Comparison of ENCODE assay signal across 7 mouse cellular contexts in genomic region chr5:104508195-104508891, GRCm38 (mm10). TPM values are rescaled to one million over a fixed set of nuclear protein-coding genes. Genes with fewer than 3 reads are reported as not detected.
A peak's percentile ranks its signal among the peaks of the same experiment; 100 is the strongest.
DNase-seq lines count a peak whose midpoint lies in the region; ATAC-seq and TF ChIP-seq lines count a peak whose summit lies in the region.

Gene BC005561 (plus strand): TSS chr5:104508352.

- DNase-seq in adrenal gland, postnatal 25 days: peak; percentile 91
- peak; percentile 91 for DNase-seq in heart, adult 2 months
- DNase-seq in kidney, adult 8-10 months: peak; percentile 76 to 81
- peak; percentile 67 to 80 for DNase-seq in spleen, postnatal 10 days (ENCODE audit: low spot score in 2 of 2)

- TF ChIP-seq EP300 in heart, adult 2 months (IDR thresholded peaks at IDR 0.05; ENCODE audit: insufficient read depth, low read depth, low read length): no peak

- no peak for TF ChIP-seq CTCF in heart, adult 2 months (IDR thresholded peaks at IDR 0.05)

- peak; percentile 83 for ATAC-seq in embryonic facial prominence, embryonic 12.5 days (ENCODE audit: insufficient number of reproducible peaks, insufficient read depth, low FRiP score, low TSS enrichment)
- peak; percentile 92 for ATAC-seq in limb, embryonic 13.5 days (ENCODE audit: low FRiP score, low read depth)
- ATAC-seq in midbrain, embryonic 16.5 days: peak; percentile 95

- H3K4me1 ChIP-seq in embryonic facial prominence, embryonic 12.5 days: peaks cover 10% of the 10 kb centered on the region; the same call in 1 of the 2 replicates
- peaks cover 1% of the 10 kb centered on the region; the same call in 1 of the 2 replicates for H3K4me1 ChIP-seq in heart, adult 2 months (ENCODE audit: control insufficient read depth, insufficient read depth, low read length)
- peaks cover 11% of the 10 kb centered on the region for H3K4me1 ChIP-seq in limb, embryonic 13.5 days
- H3K4me1 ChIP-seq in midbrain, embryonic 16.5 days (ENCODE audit: control insufficient read depth, insufficient read depth, low read length): peaks cover 17% of the 10 kb centered on the region

- intact Hi-C loops in heart, adult 2 months (cut with DNase I): loop anchor here (5.0 kb wide), 1 partner anchor 64 kb away; no protein-coding TSS in a partner anchor

- TF ChIP-seq POLR2A in heart, adult 2 months (IDR thresholded peaks at IDR 0.05; ENCODE audit: insufficient read depth, low read depth, low read length): peak; percentile 63; the same call in 1 of the 2 replicates

- H3K4me2 ChIP-seq in embryonic facial prominence, embryonic 12.5 days (replicated peaks): peak within 1 kb of the TSS; percentile 66
- peak within 1 kb of the TSS; percentile 71 for H3K4me2 ChIP-seq in limb, embryonic 13.5 days (replicated peaks)
- H3K4me2 ChIP-seq in midbrain, embryonic 16.5 days (ENCODE audit: low read length): peak within 1 kb of the TSS; percentile 79

- no peaks in the 10 kb centered on the region for H3K27me3 ChIP-seq in embryonic facial prominence, embryonic 12.5 days
- H3K27me3 ChIP-seq in heart, adult 2 months (ENCODE audit: control insufficient read depth, insufficient read depth, low read length): no peaks in the 10 kb centered on the region
- H3K27me3 ChIP-seq in limb, embryonic 13.5 days: no peaks in the 10 kb centered on the region
- no peaks in the 10 kb centered on the region for H3K27me3 ChIP-seq in midbrain, embryonic 16.5 days (ENCODE audit: control insufficient read depth, insufficient read depth, low read depth, low read length)

- H3K4me3 ChIP-seq in embryonic facial prominence, embryonic 12.5 days: peak within 1 kb of the TSS; percentile 84
- H3K4me3 ChIP-seq in heart, adult 2 months: peak within 1 kb of the TSS; percentile 72
- H3K4me3 ChIP-seq in limb, embryonic 13.5 days: peak within 1 kb of the TSS; percentile 85
- H3K4me3 ChIP-seq in midbrain, embryonic 16.5 days (ENCODE audit: low read depth, low read length): peak within 1 kb of the TSS; percentile 90

- WGBS in embryonic facial prominence, embryonic 12.5 days: under 1% methylated on average over 81 of the region's 83 CpGs
- WGBS in heart, adult 2 months: under 1% methylated on average over 77 of the region's 83 CpGs
- under 1% methylated on average over 58 of the region's 83 CpGs for WGBS in limb, embryonic 13.5 days
- under 1% methylated on average over 71 of the region's 83 CpGs for WGBS in midbrain, embryonic 16.5 days

- peaks cover 5% of the 10 kb centered on the region; the same call in 1 of the 2 replicates for H3K79me2 ChIP-seq in heart, adult 2 months (replicated peaks; ENCODE audit: control insufficient read depth, insufficient read depth, low read length)

- peaks cover 5% of the 10 kb centered on the region; the same call in 1 of the 2 replicates for H3K9me3 ChIP-seq in embryonic facial prominence, embryonic 12.5 days
- H3K9me3 ChIP-seq in limb, embryonic 13.5 days: peaks cover 4% of the 10 kb centered on the region
- peaks cover 4% of the 10 kb centered on the region for H3K9me3 ChIP-seq in midbrain, embryonic 16.5 days (replicated peaks; ENCODE audit: control insufficient read depth, low read length, poor library complexity, severe bottlenecking)

- H3K27ac ChIP-seq in embryonic facial prominence, embryonic 12.5 days: peak within 1 kb of the TSS; percentile 90
- H3K27ac ChIP-seq in heart, adult 2 months: peak within 1 kb of the TSS; percentile 87
- H3K27ac ChIP-seq in limb, embryonic 13.5 days: peak within 1 kb of the TSS; percentile 86; the same call in 1 of the 2 replicates
- H3K27ac ChIP-seq in midbrain, embryonic 16.5 days (ENCODE audit: low read length): peak within 1 kb of the TSS; percentile 95

- peaks cover 24% of the 10 kb centered on the region for H3K36me3 ChIP-seq in embryonic facial prominence, embryonic 12.5 days
- H3K36me3 ChIP-seq in heart, adult 2 months (ENCODE audit: control insufficient read depth, insufficient read depth, low read length): peaks cover 5% of the 10 kb centered on the region
- H3K36me3 ChIP-seq in limb, embryonic 13.5 days: peaks cover 32% of the 10 kb centered on the region
- peaks cover 12% of the 10 kb centered on the region for H3K36me3 ChIP-seq in midbrain, embryonic 16.5 days (ENCODE audit: control insufficient read depth, insufficient read depth, low read length)

- H3K9ac ChIP-seq in embryonic facial prominence, embryonic 12.5 days: peak within 1 kb of the TSS; percentile 76
- H3K9ac ChIP-seq in heart, adult 2 months (ENCODE audit: low read depth, low read length): peak within 1 kb of the TSS; percentile 87
- peak within 1 kb of the TSS; percentile 88 for H3K9ac ChIP-seq in limb, embryonic 13.5 days
- H3K9ac ChIP-seq in midbrain, embryonic 16.5 days (ENCODE audit: low read depth, low read length): peak within 1 kb of the TSS; percentile 96

RNA-seq across cellular contexts. Expression of gene BC005561, which starts in this region (rescaled TPM):
- 12.1 and 13.9 TPM in 2 replicates for total RNA-seq in adrenal gland, postnatal 25 days (2021)
- polyA plus RNA-seq in embryonic facial prominence, embryonic 12.5 days (2016; fragmentation: Nextera tagmentation; extraction: Ambion mirVana): 17.9 and 18.1 TPM in 2 replicates
- total RNA-seq in heart, adult 2 months (2021): 1 to 10 TPM; 3.9 to 4.0 TPM
- 0.61 and 1.3 TPM in 2 replicates for polyA plus RNA-seq in heart, adult 2 months (2012; rRNA removed)
- polyA plus RNA-seq in limb, embryonic 13.5 days (2015; fragmentation: Nextera tagmentation; extraction: Ambion mirVana): 14.6 and 16.3 TPM in 2 replicates
- polyA plus RNA-seq in midbrain, embryonic 16.5 days (2015; fragmentation: Nextera tagmentation; extraction: Ambion mirVana): 10.4 and 12.6 TPM in 2 replicates

Comparison
In these comparisons a context has a peak if more than half of its experiments do, and no peak if none do; other contexts are left out.
1. Peak in every context shown above with its lines: DNase-seq, ATAC-seq, H3K4me3 ChIP-seq and H3K27ac ChIP-seq.